Mouse (Mus musculus): Measurements from ENCODE around the gene Mylk.
A peak's percentile ranks its signal among the peaks of the same experiment; 100 is the strongest.

GRCm38 (mm10) chr16:34700165-34700827, 44.7 kb upstream of the Mylk start:
- no peak for TF ChIP-seq POLR2A (IDR thresholded peaks at IDR 0.05; ENCODE audit: borderline replicate concordance, extremely low read depth, low read depth, low read length)
- TF ChIP-seq CTCF (IDR thresholded peaks at IDR 0.05; ENCODE audit: insufficient read depth, low read length): peak; percentile 63
